Mouse (Mus musculus) cerebellum, postnatal 36 days (tissue): ENCODE data around the gene Olfr437.
A peak's percentile ranks its signal among the peaks of the same experiment; 100 is the strongest.
"Not testable (repeated sequence)": the region's sequence is repeated elsewhere in the genome, so short reads cannot be mapped to it uniquely, and the experiment has no call there.

Experiments
- DNase-seq, 2 experiments: peaks; one replicate each; pipeline ENCODE4 v3.0.0; 2021 to 2022; ENCODE audit warnings: mixed read lengths in 2 of 2

The Olfr437 gene

DNA sequence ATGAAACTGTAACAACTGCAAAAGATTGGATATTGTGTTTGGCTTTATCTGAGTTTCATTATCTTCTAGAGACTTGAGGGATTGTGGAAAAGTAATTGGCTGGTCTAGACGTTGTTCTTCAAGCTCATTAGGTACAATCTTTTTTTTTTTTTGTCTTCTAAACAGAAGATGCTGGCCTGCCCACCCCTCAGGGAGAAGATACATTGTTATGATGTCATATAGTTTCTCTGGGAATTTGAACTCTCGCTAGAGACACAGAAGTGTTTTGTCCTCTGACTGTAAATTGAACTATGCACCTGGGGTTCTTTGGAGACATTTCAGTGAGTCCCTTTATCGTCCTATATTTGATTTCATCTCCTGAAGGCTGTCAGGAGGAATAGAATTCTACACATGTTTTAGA, at the start of gene Olfr437:
Gene Olfr437 (plus strand): TSS at position 301 of the 400 bp plus-strand sequence.
- no peak for DNase-seq

DNA sequence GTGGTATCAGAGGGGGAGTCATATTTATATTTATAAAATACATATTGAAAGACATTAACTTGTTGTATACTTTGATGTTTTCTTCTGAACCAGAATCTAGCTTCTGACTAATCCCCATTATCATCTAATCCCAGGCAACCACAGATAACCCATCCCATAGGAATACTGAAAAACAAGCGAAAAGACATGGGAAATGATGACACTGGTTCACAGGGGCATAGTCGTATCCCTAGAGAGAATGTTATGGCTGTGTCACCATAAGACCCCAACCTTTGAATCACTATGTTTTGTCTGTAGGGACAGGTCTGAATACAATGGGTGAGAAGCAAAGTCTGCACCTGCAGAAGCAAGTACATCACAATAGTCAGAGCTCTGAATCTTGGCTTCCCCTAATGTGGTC, 16.8 kb upstream of the Olfr437 start, which contains the start of gene Olfr237-ps1:
Gene Olfr237-ps1 (plus strand): TSS at position 301 of the 400 bp plus-strand sequence.
- not testable (repeated sequence) for DNase-seq

DNA sequence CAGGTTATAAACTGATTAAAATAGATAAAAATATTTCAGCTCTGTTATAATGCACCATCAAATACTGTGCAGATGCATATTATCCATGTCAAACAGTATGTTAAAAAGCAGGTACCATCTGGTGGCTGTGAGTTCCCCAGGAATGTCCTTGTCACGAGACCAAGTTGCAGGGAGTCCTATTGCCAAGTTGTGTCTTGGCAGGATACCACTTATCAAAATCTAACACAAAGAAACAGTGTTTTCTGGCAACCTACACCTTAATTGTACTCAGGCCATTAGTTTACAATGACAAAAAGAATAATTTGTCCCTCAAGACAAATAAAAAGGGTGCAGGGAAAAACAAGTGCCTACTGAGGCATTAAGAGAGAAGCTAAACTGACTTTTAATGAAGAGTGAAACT, 3.6 kb upstream of the Olfr437 start:
- peak; percentile 9 to 44 for DNase-seq

DNA sequence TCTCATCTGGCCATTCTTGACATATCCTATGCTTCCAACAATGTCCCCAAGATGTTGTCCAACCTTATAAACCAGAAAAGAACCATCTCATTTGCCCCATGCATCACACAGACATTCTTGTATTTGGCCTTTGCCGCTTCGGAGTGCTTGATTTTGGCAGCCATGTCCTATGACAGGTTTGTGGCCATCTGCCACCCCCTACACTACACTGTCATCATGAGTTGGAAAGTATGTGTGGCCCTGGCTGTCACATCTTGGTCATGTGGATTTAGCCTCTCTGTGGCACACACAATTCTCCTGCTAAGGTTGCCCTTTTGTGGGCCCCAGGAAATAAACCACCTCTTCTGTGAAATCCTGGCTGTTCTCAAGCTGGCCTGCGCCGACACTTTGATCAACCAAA, 4.2 kb downstream of the Olfr437 start:
- DNase-seq = peak; percentile 34 to 37

- DNase-seq = no peak
Observed at GRCm38 (mm10) chr6:43171840-43172239, 8.8 kb downstream of the Olfr437 start, which contains the start of gene Olfr13. Gene Olfr13, plus strand, starts transcription at chr6:43172140.

DNA sequence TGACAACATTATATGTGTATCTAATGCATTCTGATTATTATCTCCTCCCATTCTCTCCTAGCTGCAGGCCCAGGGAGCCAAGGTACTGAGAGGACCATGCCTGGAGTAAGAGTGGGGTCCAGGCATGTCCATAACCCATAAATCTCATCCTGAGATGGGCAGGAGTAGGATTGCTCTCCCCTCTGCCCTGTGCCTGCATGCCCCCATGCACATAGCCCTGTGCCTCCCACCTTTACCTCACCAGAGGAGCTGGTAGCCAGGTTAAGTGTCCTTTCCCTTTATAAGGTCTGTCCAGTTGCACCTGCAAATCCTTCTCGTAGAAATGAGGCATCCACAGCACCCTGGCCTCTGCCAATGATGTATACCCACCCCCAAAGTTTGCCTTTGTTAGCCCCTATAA, 15.0 kb downstream of the Olfr437 start:
- no peak for DNase-seq

DNA sequence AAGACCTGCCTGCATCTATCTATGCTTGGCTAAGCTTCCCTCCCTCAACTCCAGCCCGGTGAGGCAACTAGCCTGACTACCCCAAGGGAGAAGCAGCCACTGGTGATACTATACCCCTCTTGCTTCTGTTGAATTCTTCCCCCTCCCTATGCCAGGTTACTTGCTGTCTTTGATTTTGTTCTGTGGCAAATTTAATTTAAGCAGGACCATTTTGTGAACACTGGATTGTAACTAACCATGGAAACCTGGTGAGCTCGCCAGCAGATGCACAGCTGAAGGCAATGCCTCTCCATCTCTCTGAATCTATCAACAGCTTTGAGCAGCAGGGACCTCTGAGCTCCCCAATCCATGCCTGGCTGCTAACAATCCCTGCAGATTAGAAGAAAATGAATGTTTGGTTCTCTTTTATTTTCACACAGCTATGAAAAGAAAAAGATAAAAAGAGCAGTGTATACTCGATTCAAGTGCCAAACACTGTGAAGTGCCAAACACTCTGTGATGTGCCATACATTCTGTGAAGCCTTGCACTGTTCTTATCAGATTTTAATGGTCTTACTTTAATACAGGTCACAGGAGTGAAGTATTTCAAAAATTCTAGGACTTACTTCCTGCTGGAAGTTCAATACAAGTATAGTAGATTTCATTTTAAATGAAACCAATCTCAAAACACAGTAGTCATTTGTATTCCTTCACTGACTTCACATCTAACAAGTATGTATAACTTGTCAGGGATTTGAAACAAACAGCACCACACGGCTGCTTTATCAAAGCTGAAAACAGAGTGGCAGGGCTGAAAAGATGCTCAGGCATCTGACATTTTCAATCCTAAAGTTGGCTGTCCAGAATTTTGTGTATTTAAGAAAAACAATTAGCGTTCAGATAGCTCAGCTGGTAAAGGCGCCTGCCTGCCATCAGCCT, 15.8 kb downstream of the Olfr437 start:
- DNase-seq = no peak

DNA sequence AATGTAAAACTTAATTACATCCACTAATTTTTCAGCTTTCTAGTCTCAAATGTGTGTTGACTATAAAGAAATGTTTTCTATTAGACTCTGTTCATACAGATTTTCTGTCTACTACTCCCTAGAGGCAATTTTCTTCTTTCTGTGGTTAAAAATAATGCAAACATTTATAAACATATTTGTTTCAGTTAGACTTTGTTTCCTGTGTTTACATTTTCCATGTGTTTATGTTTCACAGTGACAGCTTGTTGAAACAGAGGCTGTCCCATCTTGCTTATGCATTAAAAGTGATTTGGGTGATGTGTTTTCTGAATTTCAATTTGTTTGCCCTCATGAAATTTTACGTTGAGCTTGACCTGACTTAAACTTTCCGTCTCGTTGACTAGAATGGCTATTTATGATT, 27.9 kb downstream of the Olfr437 start:
- DNase-seq = no peak

- no peak for DNase-seq
Observed at GRCm38 (mm10) chr6:43196781-43197180, 33.7 kb downstream of the Olfr437 start, which contains the start of gene Olfr435. Gene Olfr435, plus strand, starts transcription at chr6:43197146.

GRCm38 (mm10) chr6:43198094-43198493, 35.0 kb downstream of the Olfr437 start:
- DNase-seq = no peak

GRCm38 (mm10) chr6:43202786-43203185, 39.7 kb downstream of the Olfr437 start:
- no peak for DNase-seq

GRCm38 (mm10) chr6:43205355-43205754, 42.3 kb downstream of the Olfr437 start:
- DNase-seq = no peak

DNA sequence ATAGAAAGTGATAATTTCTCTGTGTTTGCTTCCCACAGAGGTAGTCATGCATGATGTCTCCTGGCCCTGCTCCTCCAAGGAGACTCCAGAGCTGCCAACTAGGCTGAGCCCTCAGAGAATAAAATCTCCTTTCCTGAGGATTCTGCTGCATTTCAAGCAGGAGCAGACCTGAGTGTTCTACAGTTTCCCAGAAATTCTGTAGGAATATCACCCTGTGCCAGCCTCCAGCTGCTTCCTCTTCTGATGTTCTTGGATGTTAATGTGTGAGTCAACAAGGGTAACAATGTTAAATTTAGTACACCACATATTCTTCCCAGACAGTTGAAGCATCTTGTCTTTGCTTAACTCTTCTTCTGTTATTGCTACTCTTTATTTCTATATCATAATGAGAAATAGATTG, 49.8 kb downstream of the Olfr437 start, which contains the start of gene Olfr434:
Gene Olfr434 (plus strand): TSS at position 149 of the 400 bp plus-strand sequence.
- not testable (repeated sequence) for DNase-seq
